Mouse (Mus musculus) lung, adult 2 months (tissue): ENCODE results near the gene Dnajc4. TPM values are rescaled to one million over a fixed set of nuclear protein-coding genes. Genes with fewer than 3 reads are reported as not detected.

Experiments used
- DNase-seq: peaks from one replicate; pipeline ENCODE4 v3.0.0; 2022
- H3K4me1 ChIP-seq: fragments of 200-500 bp; 2 replicates; pipeline ENCODE4 v1.6.1; 2011; ENCODE audit warnings: low read length; ENCODE audit not compliant: control insufficient read depth, insufficient read depth
- H3K4me3 ChIP-seq: fragments of 200-500 bp; replicated peaks from 2 replicates; pipeline ENCODE3; 2011; ENCODE audit warnings: low read depth, mild to moderate bottlenecking, control low read depth, low read length; ENCODE audit errors: extremely low read depth
- CTCF ChIP-seq: fragments of 200-500 bp; IDR thresholded peaks from 2 replicates; pipeline ENCODE4 v1.5.1; 2011; ENCODE audit warnings: mild to moderate bottlenecking, low read length, control low read depth; ENCODE audit not compliant: insufficient read depth
- POLR2A ChIP-seq: fragments of 200-500 bp; IDR thresholded peaks from 2 replicates; pipeline ENCODE4 v1.6.1; 2011; ENCODE audit warnings: low read depth, mild to moderate bottlenecking, control low read depth, low read length, borderline replicate concordance; ENCODE audit errors: extremely low read depth
- WGBS: fragments of 180-500 bp; shearing (Covaris S2); methylation state at CpG from one replicate; pipeline ENCODE4 v1.1.7; 2018; 5-methylcytosine and 5-hydroxymethylcytosine counted together
- polyA plus RNA-seq: library from polyadenylated mRNA; depleted of rRNA; stranded (reverse); fragments of >200 nt; gene quantifications from 2 replicates; pipeline ENCODE4 v1.2.3, GENCODE M21; 2012; rRNA removed

Gene Dnajc4
- polyA plus RNA-seq, 1 experiment, result 38.9 TPM

DNA sequence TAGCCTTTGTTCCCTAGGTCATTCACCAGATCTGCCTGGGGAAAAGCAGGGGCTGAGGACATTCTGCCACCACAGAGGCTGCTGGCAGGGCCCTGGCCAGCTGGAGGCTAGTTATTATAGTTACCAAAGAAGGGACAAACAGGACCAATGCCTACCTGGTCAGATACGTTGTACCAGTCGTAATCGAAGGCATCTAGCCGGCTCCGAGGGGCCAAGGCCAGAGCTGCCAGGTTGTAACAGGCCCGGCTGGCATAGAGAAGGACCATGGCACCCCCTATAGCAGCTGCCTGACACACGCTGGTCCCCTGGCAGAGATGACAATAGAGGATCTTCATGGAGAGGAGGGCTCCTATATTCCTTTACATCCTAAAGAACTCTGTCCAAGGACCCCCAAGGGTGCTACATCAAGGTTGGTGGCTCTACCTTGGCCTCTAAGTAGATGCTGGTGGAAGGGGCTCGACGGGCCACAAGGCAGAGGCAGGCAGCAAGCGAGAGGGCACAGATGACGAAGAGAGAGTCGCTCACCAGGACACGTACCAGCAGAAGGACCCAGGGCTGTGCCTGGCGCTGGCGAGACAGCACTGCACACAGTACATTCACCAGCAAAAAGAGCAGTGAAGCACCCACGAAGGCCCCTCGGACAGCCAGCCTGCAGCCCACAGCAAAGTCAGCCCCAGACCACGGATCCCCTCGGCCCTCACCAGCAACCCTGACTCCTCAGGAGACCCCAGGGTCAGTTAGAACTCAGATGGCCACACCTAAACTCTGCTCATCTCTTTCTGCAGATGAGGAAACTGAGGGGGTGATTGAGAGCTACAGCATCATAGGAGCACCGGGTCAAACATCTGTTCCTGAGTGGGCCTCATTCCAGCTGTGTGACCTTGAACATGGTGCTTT is 53.0 kb downstream of the Dnajc4 start:
- no peak for DNase-seq
- no peak for TF ChIP-seq POLR2A
- no peak for TF ChIP-seq CTCF
- Histone ChIP-seq H3K4me1 (peaks cover 7% of the 10 kb centered on the region; the same call in 1 of the 2 replicates), H3K4me3 (no peak overlapping the region)
- WGBS, result 91% methylated on average over 20 of the region's 20 CpGs

Other genes with a start within 250 kb of the Dnajc4 start
- gene Rps6ka4, start 151.9 kb downstream of the Dnajc4 start, polyA plus RNA-seq, result 45.9 and 49.8 TPM in 2 replicates
- gene Ccdc88b, start 134.4 kb downstream of the Dnajc4 start, polyA plus RNA-seq, result 17.3 and 19.9 TPM in 2 replicates
- 115 and 120 TPM in 2 replicates for gene Trmt112, start 82.9 kb downstream of the Dnajc4 start, polyA plus RNA-seq
- gene Prdx5, start 82.5 kb downstream of the Dnajc4 start, polyA plus RNA-seq, result 110 and 148 TPM in 2 replicates
- 42.9 and 43.8 TPM in 2 replicates for gene Esrra, start 70.8 kb downstream of the Dnajc4 start, polyA plus RNA-seq
- 0.16 and 0.49 TPM in 2 replicates for gene Catsperz, start 67.2 kb downstream of the Dnajc4 start, polyA plus RNA-seq
- 0.17 TPM in 1 of 2 replicates, not detected in the other for gene Kcnk4, start 58.1 kb downstream of the Dnajc4 start, polyA plus RNA-seq
- gene Bad, start 50.7 kb downstream of the Dnajc4 start, polyA plus RNA-seq, result 57.3 and 75.5 TPM in 2 replicates
- 77.6 and 85.1 TPM in 2 replicates for gene Gpr137, start 50.1 kb downstream of the Dnajc4 start, polyA plus RNA-seq
- 47.1 and 53.6 TPM in 2 replicates for gene Ppp1r14b, start 17.6 kb downstream of the Dnajc4 start, polyA plus RNA-seq
- 109 and 124 TPM in 2 replicates for gene Plcb3, start 16.1 kb downstream of the Dnajc4 start, polyA plus RNA-seq
- 42.3 and 51.3 TPM in 2 replicates for gene Fkbp2, start 12.1 kb downstream of the Dnajc4 start, polyA plus RNA-seq
- 30.1 and 35.3 TPM in 2 replicates for gene Vegfb, start 4.9 kb downstream of the Dnajc4 start, polyA plus RNA-seq
- gene Nudt22, start 3.5 kb upstream of the Dnajc4 start, polyA plus RNA-seq, result 27.5 and 29.9 TPM in 2 replicates
- gene Trpt1, start 3.6 kb upstream of the Dnajc4 start, polyA plus RNA-seq, result 15.1 and 15.6 TPM in 2 replicates
- 36.8 and 41.6 TPM in 2 replicates for gene Fermt3, start 26.9 kb upstream of the Dnajc4 start, polyA plus RNA-seq
- gene Stip1, start 47.4 kb upstream of the Dnajc4 start, polyA plus RNA-seq, result 25.0 and 31.4 TPM in 2 replicates
- gene Macrod1, start 64.2 kb upstream of the Dnajc4 start, polyA plus RNA-seq, result 42.0 and 44.3 TPM in 2 replicates
- 0.29 and 0.40 TPM in 2 replicates for gene Flrt1, start 113.2 kb upstream of the Dnajc4 start, polyA plus RNA-seq
- 74.5 and 82.0 TPM in 2 replicates for gene Otub1, start 213.7 kb upstream of the Dnajc4 start, polyA plus RNA-seq
- 984 and 1,290 TPM in 2 replicates for gene Cox8a, start 225.0 kb upstream of the Dnajc4 start, polyA plus RNA-seq
- gene Naa40, start 248.6 kb upstream of the Dnajc4 start, polyA plus RNA-seq, result 14.9 and 18.5 TPM in 2 replicates